Mouse (Mus musculus) forebrain, postnatal 0 days (tissue): ENCODE results near the gene Maco1. TPM values are rescaled to one million over a fixed set of nuclear protein-coding genes. Genes with fewer than 3 reads are reported as not detected.

Source experiments
- ATAC-seq: fragments of 200-750 bp; cut with Nextera tagmentation; 2 replicates; pipeline ENCODE4 v1.8.0; 2017; ENCODE audit warnings: mild to moderate bottlenecking, moderate library complexity
- DNase-seq: peaks from one replicate; pipeline ENCODE4 v3.0.0-alpha.2; 2015
- H3K27ac ChIP-seq: fragments of 300-500 bp; sonication (generic); 2 replicates; pipeline ENCODE4 v1.5.1; 2014; ENCODE audit warnings: low read depth, mild to moderate bottlenecking, antibody characterized with exemption, low read length, moderate library complexity, mixed read lengths
- H3K27me3 ChIP-seq: fragments of 300-500 bp; sonication (generic); 2 replicates; pipeline ENCODE4 v1.6.1; 2014; ENCODE audit warnings: mild to moderate bottlenecking, low read length, mixed read lengths; ENCODE audit not compliant: insufficient read depth
- H3K36me3 ChIP-seq: fragments of 300-500 bp; sonication (generic); 2 replicates; pipeline ENCODE4 v1.6.1; 2014; ENCODE audit warnings: mild to moderate bottlenecking, moderate library complexity; ENCODE audit not compliant: insufficient read depth
- H3K4me1 ChIP-seq: fragments of 300-500 bp; sonication (generic); 2 replicates; pipeline ENCODE4 v1.6.1; 2014; ENCODE audit warnings: antibody characterized with exemption; ENCODE audit not compliant: insufficient read depth
- H3K4me2 ChIP-seq: fragments of 300-500 bp; sonication (generic); 2 replicates; pipeline ENCODE4 v1.6.1; 2014; ENCODE audit warnings: low read depth, mild to moderate bottlenecking, moderate library complexity
- H3K4me3 ChIP-seq: fragments of 300-500 bp; sonication (generic); 2 replicates; pipeline ENCODE4 v1.5.1; 2014; ENCODE audit warnings: low read depth, low read length, mixed read lengths
- H3K9ac ChIP-seq: fragments of 300-500 bp; sonication (generic); 2 replicates; pipeline ENCODE4 v1.6.1; 2014; ENCODE audit warnings: mild to moderate bottlenecking
- H3K9me3 ChIP-seq: fragments of 300-500 bp; sonication (generic); 2 replicates; pipeline ENCODE4 v1.6.1; 2016; ENCODE audit warnings: low read length
- CTCF ChIP-seq: sonication (generic); IDR thresholded peaks from 2 replicates; pipeline ENCODE4 v1.5.1; 2016; ENCODE audit warnings: antibody characterized with exemption, control low read depth, low read depth
- WGBS: fragments of 180-500 bp; shearing (Covaris S2); extraction: QIAGEN DNeasy Blood & Tissue Kit; methylation state at CpG from one replicate; pipeline ENCODE4 v1.1.7; 2014; 5-methylcytosine and 5-hydroxymethylcytosine counted together
- polyA plus RNA-seq: library from polyadenylated mRNA; unstranded; fragments of >200 nt; fragmentation: Nextera tagmentation; extraction: Ambion mirVana; gene quantifications from 2 replicates; pipeline ENCODE4 v1.2.1, GENCODE M21; 2015
- total RNA-seq: library from RNA; depleted of rRNA; stranded (reverse); fragments of >200 nt; gene quantifications from 2 replicates; pipeline ENCODE4 v1.2.3, GENCODE M21; 2014

Gene Maco1
- total and polyA plus RNA-seq, 2 experiments from 2014 or later: 78.4 to 103 TPM

- ATAC-seq (no peak), DNase-seq (no peak)
- H3K4me2 ChIP-seq: no peak overlapping the region
- H3K4me1 ChIP-seq: no peaks in the 10 kb centered on the region
- WGBS: 92% methylated on average over 7 of the region's 7 CpGs
- H3K27ac ChIP-seq: no peak overlapping the region
- no peak overlapping the region for H3K9ac ChIP-seq
- no peaks in the 10 kb centered on the region for H3K27me3 ChIP-seq
- H3K36me3 ChIP-seq: no peaks in the 10 kb centered on the region
- H3K9me3 ChIP-seq: no peaks in the 10 kb centered on the region
- H3K4me3 ChIP-seq: no peak overlapping the region
- TF ChIP-seq CTCF: no peak
These were observed 93.6 kb downstream of the Maco1 start for GRCm38 (mm10) chr4:134759564-134759963.

GRCm38 (mm10) chr4:134758922-134759321 is 94.2 kb downstream of the Maco1 start:
- Histone ChIP-seq H3K36me3 (no peaks in the 10 kb centered on the region), H3K27ac (no peak overlapping the region), H3K9ac (no peak overlapping the region), H3K4me3 (no peak overlapping the region), H3K27me3 (no peaks in the 10 kb centered on the region), H3K9me3 (no peaks in the 10 kb centered on the region), H3K4me1 (no peaks in the 10 kb centered on the region), H3K4me2 (no peak overlapping the region)
- TF ChIP-seq CTCF: no peak
- no peak for ATAC-seq
- 96% methylated on average over 14 of the region's 14 CpGs for WGBS
- DNase-seq: no peak

- Histone ChIP-seq H3K27ac (no peak overlapping the region), H3K9ac (no peak overlapping the region), H3K36me3 (no peaks in the 10 kb centered on the region), H3K4me1 (no peaks in the 10 kb centered on the region), H3K27me3 (no peaks in the 10 kb centered on the region), H3K4me3 (no peak overlapping the region), H3K9me3 (no peaks in the 10 kb centered on the region), H3K4me2 (no peak overlapping the region)
- TF ChIP-seq CTCF: no peak
- 81% methylated on average over 4 of the region's 4 CpGs for WGBS
- no peak for ATAC-seq
- DNase-seq: no peak
These were observed 94.8 kb downstream of the Maco1 start for GRCm38 (mm10) chr4:134758367-134758766.

GRCm38 (mm10) chr4:134756953-134757352 is 96.2 kb downstream of the Maco1 start:
- no peak for DNase-seq
- WGBS: 86% methylated on average over 7 of the region's 7 CpGs
- H3K27me3 ChIP-seq: no peaks in the 10 kb centered on the region
- no peaks in the 10 kb centered on the region for H3K4me1 ChIP-seq
- H3K4me3 ChIP-seq: no peak overlapping the region
- no peaks in the 10 kb centered on the region for H3K36me3 ChIP-seq
- H3K4me2 ChIP-seq: no peak overlapping the region
- no peak for TF ChIP-seq CTCF
- H3K27ac ChIP-seq: no peak overlapping the region
- ATAC-seq: no peak
- no peaks in the 10 kb centered on the region for H3K9me3 ChIP-seq
- H3K9ac ChIP-seq: no peak overlapping the region

DNA sequence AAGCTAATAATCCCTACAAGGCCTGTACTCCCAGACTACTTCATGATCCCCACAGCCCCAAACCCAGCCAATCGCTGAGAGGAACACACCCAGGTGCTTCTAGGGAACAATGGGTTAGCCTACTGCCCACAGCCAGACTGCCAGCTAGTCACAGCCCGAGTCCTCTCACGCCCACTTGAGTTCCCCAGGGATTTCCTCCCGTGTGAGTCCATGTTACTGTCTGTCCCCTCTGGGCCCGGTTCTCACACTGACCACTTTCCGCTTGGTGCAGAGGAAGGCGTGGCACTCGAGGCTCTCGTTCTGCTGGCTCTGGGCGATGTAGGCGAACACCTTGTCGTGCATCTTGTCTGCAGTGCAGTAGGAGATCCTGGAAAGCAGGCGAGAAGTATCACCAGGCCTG is 98.2 kb downstream of the Maco1 start:
- no peak for ATAC-seq
- H3K4me1 ChIP-seq: no peaks in the 10 kb centered on the region

GRCm38 (mm10) chr4:134754371-134754770 is 98.8 kb downstream of the Maco1 start:
- WGBS: 58% methylated on average over 10 of the region's 10 CpGs
- H3K4me2 ChIP-seq: no peak overlapping the region
- no peak for ATAC-seq
- H3K27me3 ChIP-seq: no peaks in the 10 kb centered on the region
- no peak overlapping the region for H3K9ac ChIP-seq
- H3K9me3 ChIP-seq: no peaks in the 10 kb centered on the region
- H3K36me3 ChIP-seq: no peaks in the 10 kb centered on the region
- H3K4me1 ChIP-seq: no peaks in the 10 kb centered on the region
- DNase-seq: no peak
- TF ChIP-seq CTCF: no peak
- H3K4me3 ChIP-seq: no peak overlapping the region
- no peak overlapping the region for H3K27ac ChIP-seq

More for the DNA sequence above, 98.2 kb downstream of the Maco1 start:
- Histone ChIP-seq H3K27ac (no peak overlapping the region), H3K9ac (no peak overlapping the region), H3K4me2 (no peak overlapping the region), H3K27me3 (no peaks in the 10 kb centered on the region), H3K36me3 (no peaks in the 10 kb centered on the region), H3K4me3 (no peak overlapping the region), H3K9me3 (no peaks in the 10 kb centered on the region)
- TF ChIP-seq CTCF: no peak
- DNase-seq: no peak
- WGBS: 84% methylated on average over 13 of the region's 13 CpGs

GRCm38 (mm10) chr4:134753516-134754261 is 99.5 kb downstream of the Maco1 start:
- H3K36me3 ChIP-seq: no peaks in the 10 kb centered on the region
- no peak for DNase-seq
- no peak for ATAC-seq
- H3K4me2 ChIP-seq: no peak overlapping the region
- H3K4me3 ChIP-seq: no peak overlapping the region
- 33% methylated on average over 17 of the region's 17 CpGs for WGBS
- TF ChIP-seq CTCF: no peak
- no peak overlapping the region for H3K27ac ChIP-seq
- H3K9ac ChIP-seq: no peak overlapping the region
- H3K27me3 ChIP-seq: no peaks in the 10 kb centered on the region
- H3K4me1 ChIP-seq: no peaks in the 10 kb centered on the region
- H3K9me3 ChIP-seq: no peaks in the 10 kb centered on the region
